Mouse (Mus musculus): ENCODE measurements around the gene Gm26602.

Gene Gm26602

DNA sequence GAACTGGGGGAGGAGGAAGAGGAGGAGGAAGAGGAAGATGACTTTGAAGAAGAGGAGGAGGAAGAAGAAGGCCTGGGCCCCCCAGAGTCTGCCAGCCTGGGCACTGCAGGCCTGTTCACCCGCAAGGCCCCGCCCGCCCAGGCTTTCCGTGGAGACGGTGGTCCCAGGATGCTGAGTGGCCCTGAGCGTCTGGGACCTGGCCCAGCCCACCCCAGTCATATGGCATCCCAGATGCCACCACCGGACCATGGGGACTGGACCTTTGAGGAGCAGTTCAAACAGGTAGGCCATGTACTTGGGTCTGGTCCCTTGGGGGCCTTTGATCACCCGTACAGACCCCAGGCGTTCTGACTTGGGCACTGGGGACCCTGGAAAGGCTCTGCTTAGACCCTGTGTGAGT is 21.1 kb downstream of the Gm26602 start:
- DNase-seq (ENCODE audit: low read depth, low spot score): no peak

DNA sequence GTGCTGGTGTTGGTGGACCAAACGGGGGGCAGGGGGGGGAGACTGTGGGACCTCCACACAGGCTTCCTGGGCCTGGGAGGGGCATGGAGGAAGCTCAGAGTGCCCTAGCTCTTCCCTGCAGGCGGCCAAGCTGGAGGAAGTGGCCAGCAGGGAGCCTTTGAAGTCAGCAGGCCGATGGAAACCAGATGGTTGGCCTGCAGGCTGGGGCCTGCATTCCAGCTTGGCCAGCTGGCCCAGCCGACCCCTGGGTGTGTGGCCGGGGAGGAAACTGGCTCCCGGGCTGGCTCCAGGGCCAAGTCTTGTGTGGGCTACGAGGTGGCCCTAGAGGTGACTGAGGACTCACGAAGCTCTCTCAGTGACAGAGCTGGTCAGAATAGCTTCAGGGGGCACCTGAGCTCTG is 22.1 kb downstream of the Gm26602 start:
- no peak for DNase-seq (ENCODE audit: low read depth, low spot score)

DNA sequence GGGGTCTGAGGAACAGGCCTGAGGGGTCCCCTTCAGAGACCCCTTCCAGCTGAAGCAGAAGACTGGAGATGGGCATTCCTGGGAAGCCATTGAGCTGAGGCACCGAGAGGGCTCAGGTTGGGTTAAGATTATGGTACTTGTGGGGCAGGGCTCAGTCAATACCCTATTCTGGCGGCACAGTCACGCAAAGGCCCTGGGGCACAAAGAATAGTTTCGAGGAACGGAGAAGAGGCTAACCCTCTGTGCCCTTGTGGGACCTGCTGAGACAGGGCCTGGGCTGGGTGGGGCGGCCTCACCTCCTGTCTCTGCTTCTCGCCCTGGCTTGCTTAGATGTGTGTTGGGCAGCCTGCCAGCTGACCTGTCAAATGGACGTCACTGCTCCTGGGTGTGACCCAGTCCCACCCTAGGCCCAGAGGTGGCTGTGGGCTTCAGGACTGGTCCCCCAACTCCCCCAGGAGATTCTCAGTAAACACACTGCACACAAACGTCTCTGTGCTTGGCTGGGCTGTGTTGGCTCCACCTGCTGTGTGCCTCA is 22.6 kb downstream of the Gm26602 start:
- DNase-seq (ENCODE audit: low read depth, low spot score): no peak

DNA sequence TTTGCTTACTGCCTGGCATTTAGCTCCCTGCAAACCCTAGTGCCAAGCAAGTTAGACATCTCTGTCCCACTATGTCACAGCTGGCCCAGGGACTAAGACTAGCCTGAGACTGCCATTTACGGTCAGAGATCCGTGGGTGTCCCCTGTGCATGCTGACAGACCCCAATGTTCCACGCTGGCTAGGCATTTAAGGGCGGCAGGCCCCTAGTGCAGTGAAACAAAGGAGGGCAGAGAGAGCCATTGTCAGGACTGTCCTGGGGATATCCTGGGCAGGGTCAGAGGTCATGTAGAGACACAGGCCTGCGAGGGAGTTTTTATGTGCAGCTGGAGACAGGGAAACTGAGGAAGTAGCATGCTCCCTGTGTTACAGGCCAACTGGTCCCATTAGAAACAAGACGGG is 23.2 kb downstream of the Gm26602 start:
- DNase-seq (ENCODE audit: low read depth, low spot score): no peak

DNA sequence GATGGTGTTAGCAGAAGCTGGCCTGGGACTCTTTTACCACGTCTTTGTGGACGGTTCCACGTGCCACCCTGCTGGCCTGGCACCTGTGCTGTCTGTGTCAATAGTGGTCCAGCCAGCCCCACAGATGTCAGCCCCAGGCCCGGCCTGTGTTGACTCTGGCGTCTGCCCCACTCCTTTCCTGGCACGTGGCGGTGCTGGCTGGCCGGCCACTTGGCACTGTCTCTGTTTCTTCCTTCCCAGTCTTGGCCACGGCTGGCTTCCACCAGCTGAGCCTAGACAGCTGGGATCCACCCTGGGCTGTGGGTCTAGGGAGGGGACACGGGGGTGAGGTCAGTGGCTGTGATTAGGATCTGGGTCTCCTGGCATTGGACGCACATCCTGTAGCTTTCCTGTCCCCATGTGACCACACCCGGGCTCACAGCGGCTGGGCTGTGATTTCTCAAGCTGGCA is 23.6 kb downstream of the Gm26602 start:
- no peak for DNase-seq (ENCODE audit: low read depth, low spot score)

DNA sequence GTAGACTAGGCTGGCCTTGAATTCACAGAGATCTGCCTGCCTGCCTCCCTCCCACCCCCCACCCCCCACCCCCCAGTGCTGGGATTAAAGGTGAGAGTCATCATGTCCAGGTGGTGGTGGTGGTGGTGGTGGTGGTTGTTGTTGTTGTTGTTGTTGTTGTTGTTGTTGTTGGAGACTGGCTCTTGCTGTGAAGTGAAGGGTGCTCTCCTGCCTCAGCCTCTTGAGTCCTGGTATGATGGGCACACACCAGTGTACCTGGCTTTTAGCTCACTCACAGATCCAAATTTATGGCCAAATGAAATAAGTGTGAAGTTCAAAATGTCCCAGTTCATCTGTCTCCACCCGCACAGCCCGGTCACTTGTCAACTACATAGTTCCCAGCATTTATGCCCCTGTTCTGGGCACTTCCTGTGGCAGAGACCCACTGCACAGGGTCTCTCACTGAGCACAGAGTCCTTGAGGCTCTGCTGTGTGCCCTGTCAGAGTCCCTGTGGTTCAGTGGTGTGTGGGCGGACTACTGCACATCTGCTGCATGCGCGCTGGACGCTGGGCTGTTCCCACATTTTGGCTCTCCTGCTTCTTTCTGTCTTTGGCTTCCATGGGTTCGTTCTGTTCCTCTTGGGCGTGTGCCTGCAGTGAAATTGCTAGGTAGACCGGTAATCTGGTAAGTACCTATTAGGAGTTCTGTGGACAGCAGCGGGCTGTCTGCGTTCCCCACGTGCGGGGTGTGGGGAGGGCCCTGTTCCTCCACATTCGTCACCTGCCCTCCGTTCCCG is 24.3 kb downstream of the Gm26602 start:
- no peak for DNase-seq (ENCODE audit: low read depth, low spot score)

DNA sequence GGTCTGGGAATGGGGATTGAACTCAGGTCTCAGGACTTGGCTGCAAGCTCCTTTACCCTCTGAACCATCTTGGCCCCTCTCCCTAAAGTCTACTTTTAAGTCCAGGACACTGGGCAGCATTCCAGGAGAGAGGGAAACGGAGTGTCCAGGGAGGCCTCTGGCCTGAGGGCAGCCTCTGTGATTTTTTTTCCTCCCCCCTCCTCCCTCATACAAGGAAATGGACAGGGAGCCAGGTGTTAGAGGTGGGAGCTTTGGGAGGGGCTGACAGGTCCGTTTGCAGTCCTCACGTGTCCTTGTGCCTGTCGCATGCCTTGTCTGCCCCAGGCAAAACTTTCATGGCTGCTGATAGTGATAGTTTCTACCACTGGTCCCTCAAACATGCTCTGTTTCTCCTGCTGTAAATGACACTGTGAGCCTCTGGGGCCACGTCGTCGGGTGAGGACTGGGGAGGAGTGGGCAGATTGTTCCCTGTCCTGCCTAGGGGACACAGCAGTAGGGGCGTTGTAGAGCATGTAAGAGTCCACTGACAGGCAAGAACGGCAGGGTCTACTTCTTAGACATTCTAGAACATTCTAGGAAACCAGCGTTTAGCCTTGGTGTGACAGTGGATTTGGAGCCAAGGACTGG is 25.7 kb downstream of the Gm26602 start:
- DNase-seq (ENCODE audit: low read depth, low spot score): no peak

DNA sequence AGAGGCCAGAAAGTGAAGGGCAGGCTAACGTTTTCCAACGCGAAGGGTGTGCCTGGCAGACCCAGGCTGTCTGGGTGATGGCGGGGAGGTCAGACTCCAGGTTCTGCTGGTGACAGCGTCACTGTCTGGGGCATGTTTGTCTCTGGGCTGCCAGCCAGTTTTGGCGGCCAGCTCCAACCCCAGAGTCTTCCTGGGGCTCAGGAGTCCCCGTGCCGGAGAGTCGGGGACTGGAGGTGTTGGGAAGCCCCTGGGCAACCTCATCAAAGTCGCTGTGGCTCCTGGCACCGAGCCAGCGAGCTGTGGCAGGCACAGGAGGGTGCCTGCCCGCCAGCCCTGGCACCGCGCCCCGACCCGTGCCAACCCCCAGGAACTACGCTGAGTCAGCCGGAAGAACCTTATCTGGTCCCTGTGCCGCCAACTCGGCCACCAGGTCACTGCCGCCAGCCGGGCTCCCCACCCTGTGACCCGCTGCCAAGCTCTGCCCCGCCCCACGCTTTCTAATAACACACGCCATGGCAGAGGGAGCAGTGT is 26.3 kb downstream of the Gm26602 start:
- no peak for DNase-seq (ENCODE audit: low read depth, low spot score)

DNA sequence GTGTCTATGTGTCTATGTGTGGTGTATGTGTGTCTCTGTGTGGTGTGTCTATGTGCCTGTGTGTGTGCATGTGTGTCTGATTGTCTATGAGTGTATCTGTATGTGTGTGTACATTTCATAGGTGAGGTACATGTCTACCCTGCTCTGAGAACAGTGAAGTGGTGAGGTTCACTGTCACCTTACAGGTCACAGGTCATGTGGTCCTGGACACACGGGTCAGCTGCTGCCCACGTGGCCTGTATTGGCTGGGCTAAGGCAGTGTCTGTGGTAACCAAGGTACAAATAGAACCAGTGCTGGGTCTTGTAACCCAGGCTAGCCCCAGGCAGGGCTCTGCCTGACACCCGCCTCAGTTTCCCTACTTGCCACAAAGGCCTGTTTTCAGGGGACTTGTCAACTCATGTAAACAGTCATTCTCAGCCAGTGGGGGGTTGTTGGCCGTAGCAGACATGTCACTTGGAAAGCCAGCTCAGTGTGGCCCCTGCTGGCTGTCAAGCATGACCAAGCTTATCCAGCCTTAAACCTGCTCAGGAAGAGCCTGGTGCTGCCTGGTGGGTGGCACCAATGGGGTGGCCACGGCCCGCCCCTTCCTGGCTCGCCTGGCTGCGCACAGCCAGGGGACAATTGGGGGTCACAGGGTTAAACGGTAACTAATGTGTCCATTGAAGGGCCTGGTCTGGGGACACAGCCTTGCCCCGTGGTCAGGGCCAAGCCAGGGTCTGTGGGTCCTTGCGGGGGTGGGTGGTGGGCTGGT is 27.3 kb downstream of the Gm26602 start:
- DNase-seq (ENCODE audit: low read depth, low spot score): no peak

DNA sequence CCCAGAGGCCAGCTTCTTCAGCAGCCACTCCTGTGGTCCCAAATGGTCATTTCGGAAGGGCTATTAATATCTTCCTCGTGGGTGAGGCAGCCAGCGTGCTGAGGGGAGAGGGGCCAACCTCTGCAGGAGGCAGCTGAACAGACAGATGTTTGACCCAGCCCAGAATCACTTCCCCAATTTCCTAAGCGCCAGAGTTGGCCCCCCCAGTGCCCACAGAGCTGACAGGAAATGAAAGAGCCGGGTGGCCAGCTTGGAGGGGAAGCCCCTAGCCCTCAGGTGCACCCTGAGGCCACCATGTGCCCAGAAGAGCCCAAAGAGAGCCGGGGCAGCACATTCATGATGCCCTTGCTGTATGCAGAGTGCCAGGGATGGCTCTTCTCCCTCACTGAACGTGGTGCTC is 30.1 kb downstream of the Gm26602 start:
- no peak for DNase-seq (ENCODE audit: low read depth, low spot score)

DNA sequence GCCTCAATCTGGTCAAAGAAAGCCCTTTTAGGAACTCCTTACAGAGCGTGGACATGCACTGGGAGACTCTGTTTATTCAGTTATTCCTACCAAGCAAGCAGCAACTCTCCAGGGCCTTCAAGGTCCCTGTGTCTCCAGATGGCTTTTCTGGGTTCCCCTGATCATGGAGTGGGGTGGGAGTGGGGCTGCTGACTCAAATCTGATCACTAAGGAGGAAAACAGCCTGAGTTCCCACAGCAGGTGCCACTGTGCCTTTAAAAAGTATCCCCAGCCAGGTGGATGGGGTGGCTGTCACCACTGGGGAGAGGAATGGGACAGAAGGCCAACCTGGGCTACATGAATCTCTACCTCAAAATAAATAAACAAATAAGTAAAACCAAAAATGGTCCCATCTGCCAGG is 32.3 kb downstream of the Gm26602 start:
- no peak for DNase-seq (ENCODE audit: low read depth, low spot score)

DNA sequence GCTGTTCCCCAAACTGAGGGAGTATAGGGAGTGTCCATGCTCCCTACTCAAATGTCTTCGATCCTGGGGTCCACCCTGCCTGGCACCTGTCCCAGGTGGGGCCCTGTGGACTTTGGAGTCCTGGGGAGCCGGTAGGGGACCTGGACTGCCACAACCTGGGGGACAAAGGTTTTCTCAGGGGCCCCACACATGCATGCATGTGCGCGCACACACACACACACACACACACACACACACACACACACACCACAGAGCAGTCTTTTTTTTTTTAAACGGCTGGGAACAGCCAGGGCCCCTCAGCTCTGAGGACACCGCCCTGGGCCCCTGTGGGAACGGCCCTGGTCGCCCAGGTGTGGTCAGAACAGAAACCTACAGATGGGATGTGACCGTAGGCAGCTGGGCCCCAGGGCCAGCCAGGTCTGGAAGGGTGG is 32.8 kb downstream of the Gm26602 start:
- DNase-seq (ENCODE audit: low read depth, low spot score): no peak

DNA sequence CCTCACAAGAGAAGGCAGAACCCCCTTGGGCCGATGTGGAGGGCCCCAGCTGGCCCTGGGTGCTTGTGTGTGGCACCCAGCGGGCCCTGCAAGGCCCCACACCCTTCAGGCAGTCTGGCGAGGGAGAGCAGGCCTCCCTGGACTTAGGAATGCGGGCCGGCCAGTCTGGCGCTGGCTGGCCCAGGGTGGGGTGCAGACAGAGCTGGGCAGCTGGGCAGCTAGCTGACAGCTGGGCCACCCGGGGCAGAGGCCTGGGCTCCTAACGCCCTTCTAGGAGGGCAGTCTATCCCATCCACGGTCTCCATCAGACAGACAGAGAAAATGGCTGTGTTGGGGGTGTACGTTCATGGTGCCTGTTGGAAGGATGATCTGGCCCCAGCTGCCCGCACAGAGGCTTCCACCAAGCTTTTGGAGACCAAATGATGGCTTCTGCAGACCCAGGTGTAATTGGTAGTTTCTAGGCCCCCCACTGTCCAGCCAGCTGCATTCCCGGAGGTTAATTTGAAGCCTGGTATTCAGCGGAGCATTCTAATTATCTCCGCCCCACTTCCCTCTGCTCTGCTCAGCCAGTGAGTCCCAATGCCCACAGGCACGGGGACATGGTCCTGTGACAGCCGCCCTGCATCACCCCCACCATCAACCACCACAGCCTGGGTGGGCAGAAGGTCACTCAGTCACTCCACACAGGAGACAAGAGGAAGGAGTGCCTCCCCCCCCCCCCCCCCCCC is 35.0 kb downstream of the Gm26602 start:
- no peak for DNase-seq (ENCODE audit: low read depth, low spot score)

DNA sequence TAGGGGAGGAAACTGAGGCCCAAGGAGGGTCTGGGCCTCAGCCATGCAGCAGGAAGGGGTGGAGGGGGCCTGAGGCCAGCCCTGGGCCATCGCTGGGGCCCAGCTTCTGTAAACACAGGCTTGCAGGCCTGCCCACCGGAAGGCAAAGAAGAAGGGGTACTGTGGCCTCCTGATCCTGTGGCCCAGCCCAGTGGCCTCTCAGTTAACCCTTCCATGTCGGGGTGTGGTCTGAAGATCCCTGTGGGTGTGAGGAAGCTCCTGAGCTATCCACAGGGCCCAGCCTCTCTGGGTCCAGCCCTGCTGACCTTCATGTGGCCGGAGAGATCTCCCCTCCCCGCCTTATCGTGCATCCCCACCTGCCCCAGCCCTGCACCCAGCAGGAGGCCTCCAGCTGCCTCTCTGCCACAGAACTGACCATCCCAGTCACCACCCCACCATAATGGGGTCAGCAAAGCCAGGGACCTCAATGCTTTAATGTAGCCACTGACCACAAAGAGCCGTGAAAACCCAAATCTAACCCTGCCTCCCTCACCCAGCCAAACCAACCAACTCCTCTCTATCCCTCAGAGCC is 36.2 kb downstream of the Gm26602 start:
- DNase-seq (ENCODE audit: low read depth, low spot score): no peak

DNA sequence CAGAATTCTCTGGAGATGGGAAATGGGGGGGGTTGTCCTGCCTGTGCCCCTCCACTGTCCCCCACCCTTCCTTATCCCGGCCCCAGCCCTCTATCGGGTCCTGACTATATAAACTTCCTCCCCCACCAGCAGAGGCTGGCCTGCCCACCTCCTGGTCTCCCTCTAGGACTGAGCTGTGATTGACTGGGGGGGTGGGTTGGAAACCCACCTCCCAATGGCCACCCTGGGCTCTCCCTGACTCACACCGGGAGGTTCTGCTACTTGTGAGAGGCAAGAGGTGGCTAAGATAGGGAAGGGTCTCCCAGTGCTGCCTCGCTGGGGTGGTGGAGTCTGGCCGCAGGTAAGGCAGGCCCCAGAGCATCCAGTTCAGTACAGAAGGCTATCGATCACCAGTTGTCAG is 36.8 kb downstream of the Gm26602 start:
- DNase-seq (ENCODE audit: low read depth, low spot score): no peak

DNA sequence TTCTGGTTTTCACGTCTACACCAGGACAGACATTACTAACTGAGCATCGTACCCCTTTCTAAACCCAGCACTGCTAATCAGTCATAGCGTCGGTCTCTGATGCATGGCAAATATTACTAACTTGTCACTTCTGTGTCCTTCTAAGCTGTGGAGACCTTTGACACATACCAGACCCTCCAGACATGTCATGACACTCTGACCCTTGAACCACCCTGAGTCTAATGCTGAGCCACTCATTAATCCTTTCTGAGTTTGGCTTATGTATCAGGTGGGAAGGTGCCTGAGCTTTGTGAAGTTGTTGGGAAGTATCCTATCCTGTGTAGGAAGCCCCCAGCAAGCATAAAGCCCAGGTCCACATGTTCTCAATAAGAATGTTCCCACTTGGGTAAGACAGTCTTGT is 39.2 kb downstream of the Gm26602 start:
- no peak for DNase-seq (ENCODE audit: low read depth, low spot score)

DNA sequence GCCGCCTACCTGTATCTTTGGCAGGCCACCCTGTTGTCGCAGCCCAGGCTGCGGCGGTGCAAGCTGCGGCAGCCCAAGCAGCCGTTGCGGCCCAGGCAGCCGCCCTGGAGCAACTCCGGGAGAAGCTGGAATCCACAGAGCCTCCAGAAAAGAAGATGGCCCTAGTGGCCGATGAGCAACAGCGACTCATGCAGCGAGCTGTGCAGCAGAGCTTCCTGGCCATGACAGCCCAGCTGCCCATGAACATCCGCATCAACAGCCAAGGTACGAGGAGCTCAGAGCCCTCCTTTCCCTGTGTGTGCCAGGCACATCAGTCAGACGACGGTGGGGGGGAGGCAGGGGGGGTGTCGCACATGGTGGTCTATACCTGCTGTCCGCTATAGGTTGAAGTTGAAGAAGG is 40.0 kb downstream of the Gm26602 start:
- no peak for DNase-seq (ENCODE audit: low read depth, low spot score)

DNA sequence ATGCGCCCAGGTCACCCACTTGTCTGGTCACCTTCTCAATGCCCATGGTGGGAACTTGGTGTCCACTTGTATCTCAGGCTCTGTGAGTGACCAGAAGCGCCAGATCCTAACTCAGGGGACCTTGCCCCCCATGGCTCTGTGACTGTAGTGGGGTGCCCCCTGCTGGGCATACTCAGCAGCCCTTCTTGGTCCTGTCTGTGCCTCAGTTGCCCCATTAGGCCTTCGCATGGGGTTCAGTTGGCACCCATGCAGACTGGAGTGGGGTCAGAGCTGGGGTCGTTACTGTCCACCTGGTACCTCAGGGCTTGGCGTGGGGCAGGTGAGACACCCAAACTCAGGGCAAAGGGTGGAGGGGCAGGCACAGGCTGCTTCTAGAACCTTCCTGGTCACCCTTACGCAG is 43.3 kb downstream of the Gm26602 start:
- no peak for DNase-seq (ENCODE audit: low read depth, low spot score)

DNA sequence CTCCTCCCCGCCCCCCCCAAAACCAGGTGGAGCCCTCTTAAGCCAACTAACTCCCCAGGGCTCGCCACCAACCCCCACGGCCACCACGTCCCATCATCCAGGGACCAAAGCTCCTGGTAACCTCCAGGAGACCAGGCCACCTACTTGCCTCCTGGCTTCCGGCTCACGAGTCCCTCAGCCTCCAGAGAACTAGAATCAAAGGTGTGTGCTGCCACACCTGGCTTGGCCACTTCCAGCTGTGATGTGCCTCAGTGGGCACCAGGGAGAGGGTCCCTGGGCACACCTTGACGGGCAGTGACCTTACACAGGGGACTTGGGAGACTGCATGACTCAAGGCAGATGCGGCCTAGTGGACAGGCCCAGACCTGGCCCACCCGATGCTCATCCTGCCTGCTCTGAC is 45.0 kb downstream of the Gm26602 start:
- no peak for DNase-seq (ENCODE audit: low read depth, low spot score)

DNA sequence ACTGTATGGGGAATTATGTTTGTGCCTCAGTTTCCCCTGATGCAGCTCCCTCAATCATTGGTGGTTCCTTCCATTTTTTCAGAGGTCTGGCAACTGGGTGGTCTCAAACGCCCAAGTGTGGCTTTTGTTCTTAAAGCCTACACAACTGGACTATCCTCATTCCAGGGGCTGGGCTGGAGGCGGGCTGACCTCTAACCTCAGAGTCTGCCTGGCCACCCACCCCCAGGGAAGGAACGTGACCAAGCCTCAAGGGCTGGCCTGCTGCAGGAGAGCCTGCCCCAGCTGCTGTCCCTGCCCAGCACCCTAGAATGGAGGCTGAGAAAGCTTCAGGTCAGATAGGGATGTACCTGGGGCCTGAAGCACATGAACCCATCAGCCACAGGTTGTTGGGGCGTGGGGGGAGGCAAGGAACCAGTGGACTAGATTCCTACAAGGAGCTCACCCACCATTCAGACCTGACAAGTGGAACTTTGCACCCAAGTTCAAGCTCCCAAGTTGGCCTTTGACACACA is 46.0 kb downstream of the Gm26602 start:
- DNase-seq (ENCODE audit: low read depth, low spot score): no peak
